Mouse (Mus musculus) erythroblast, adult 5-6 weeks (primary cell): ENCODE results near the gene Arpc2. TPM values are rescaled to one million over a fixed set of nuclear protein-coding genes. Genes with fewer than 3 reads are reported as not detected.

Experiments used
- ATAC-seq: replicated peaks from 2 replicates; pipeline ENCODE4 v1.8.0; 2016; ENCODE audit warnings: moderate number of reproducible peaks, mild to moderate bottlenecking, moderate TSS enrichment, inconsistent platforms; ENCODE audit not compliant: poor library complexity, low FRiP score, severe bottlenecking
- total RNA-seq, 2 experiments: library from RNA; stranded (forward) in 1 of 2; stranded (reverse) in 1 of 2; fragments of 150-400 nt in 1 of 2; fragments of 200-764, 138-1000 nt in 1 of 2; gene quantifications; 2 replicates each; pipeline versions ENCODE4 v1.2.3 to v1.2.4; 2015 to 2017; ENCODE audit warnings: low replicate concordance in 2 of 2

The Arpc2 gene
- total RNA-seq (2015; ENCODE audit: low replicate concordance) = 283 and 297 TPM in 2 replicates
- 147 and 152 TPM in 2 replicates for total RNA-seq (2017; ENCODE audit: low replicate concordance)

- ATAC-seq = peak; percentile 86
Measured at GRCm38 (mm10) chr1:74235938-74236589, at the start of gene Arpc2. TSS of gene Arpc2 (plus strand) at chr1:74236084.

- ATAC-seq = no peak
Measured at GRCm38 (mm10) chr1:74190471-74190870, 45.4 kb upstream of the Arpc2 start.

GRCm38 (mm10) chr1:74192711-74193110 is 43.2 kb upstream of the Arpc2 start:
- no peak for ATAC-seq

- ATAC-seq = no peak
Measured at GRCm38 (mm10) chr1:74194445-74194844, 41.4 kb upstream of the Arpc2 start, which contains the start of gene Cxcr1. TSS of gene Cxcr1 (minus strand) at chr1:74194631.

GRCm38 (mm10) chr1:74195961-74196360 is 39.9 kb upstream of the Arpc2 start:
- ATAC-seq = peak; percentile 79

- no peak for ATAC-seq
Measured at GRCm38 (mm10) chr1:74196621-74197419, 39.1 kb upstream of the Arpc2 start.

GRCm38 (mm10) chr1:74197726-74198470 is 38.0 kb upstream of the Arpc2 start:
- ATAC-seq = no peak

- no peak for ATAC-seq
Measured at GRCm38 (mm10) chr1:74199046-74199445, 36.8 kb upstream of the Arpc2 start.

- no peak for ATAC-seq
Measured at GRCm38 (mm10) chr1:74201048-74201844, 34.6 kb upstream of the Arpc2 start.

- no peak for ATAC-seq
Measured at GRCm38 (mm10) chr1:74203457-74203856, 32.4 kb upstream of the Arpc2 start.

GRCm38 (mm10) chr1:74205881-74206280 is 30.0 kb upstream of the Arpc2 start:
- 0 out of 2 replicates have a peak, but pooled peaks have one; percentile 33 for ATAC-seq

GRCm38 (mm10) chr1:74206642-74207041 is 29.2 kb upstream of the Arpc2 start:
- no peak for ATAC-seq

- no peak for ATAC-seq
Measured at GRCm38 (mm10) chr1:74207906-74208305, 28.0 kb upstream of the Arpc2 start.

GRCm38 (mm10) chr1:74208941-74209340 is 26.9 kb upstream of the Arpc2 start:
- ATAC-seq = no peak

GRCm38 (mm10) chr1:74219922-74220321 is 16.0 kb upstream of the Arpc2 start:
- ATAC-seq = no peak

GRCm38 (mm10) chr1:74227317-74227716 is 8.6 kb upstream of the Arpc2 start:
- ATAC-seq = no peak

- no peak for ATAC-seq
Measured at GRCm38 (mm10) chr1:74229942-74230341, 5.9 kb upstream of the Arpc2 start.

GRCm38 (mm10) chr1:74230992-74231391 is 4.9 kb upstream of the Arpc2 start:
- no peak for ATAC-seq

GRCm38 (mm10) chr1:74236590-74237317 is 870 bp downstream of the Arpc2 start:
- peak; percentile 73 for ATAC-seq
